Mouse (Mus musculus) embryonic fibroblast, embryonic 13.5 days (primary cell): ENCODE data around the gene Gm45717.

ENCODE experiments used
- CTCF ChIP-seq: IDR thresholded peaks from 2 replicates; pipeline ENCODE4 v1.5.1; 2011; ENCODE audit warnings: mild to moderate bottlenecking, control low read depth, low read length, moderate library complexity, borderline replicate concordance; ENCODE audit not compliant: insufficient read depth
- POLR2A ChIP-seq: IDR thresholded peaks from 2 replicates; pipeline ENCODE4 v1.6.1; 2011; ENCODE audit warnings: low read depth, mild to moderate bottlenecking, control low read depth, low read length, moderate library complexity

GRCm38 (mm10) chr7:140953133-140953532, 2.6 kb downstream of the Gm45717 start:
- TF ChIP-seq POLR2A (no peak), CTCF (no peak)
